Mouse (Mus musculus): ENCODE measurements around the gene Cnn3.

Gene Cnn3

GRCm38 (mm10) chr3:121448029-121448468 is 21.8 kb downstream of the Cnn3 start:
- in situ Hi-C loops (cut with MboI, MseI): loop anchor here (25.0 kb wide), 1 partner anchor 1661 kb away; the partner anchor contains the start of gene Ptbp2

- in situ Hi-C loops (cut with MboI, MseI): loop anchor here (25.0 kb wide), 1 partner anchor 1661 kb away; the partner anchor contains the start of gene Ptbp2
Observed at GRCm38 (mm10) chr3:121448606-121449005, 22.3 kb downstream of the Cnn3 start.

GRCm38 (mm10) chr3:121449527-121449926 is 23.2 kb downstream of the Cnn3 start:
- in situ Hi-C loops (cut with MboI, MseI): loop anchor here (25.0 kb wide), 1 partner anchor 1662 kb away; the partner anchor contains the start of gene Ptbp2

- in situ Hi-C loops (cut with MboI, MseI): no loop called here
Observed at GRCm38 (mm10) chr3:121451404-121451803, 25.1 kb downstream of the Cnn3 start.

GRCm38 (mm10) chr3:121458545-121459492 is 32.5 kb downstream of the Cnn3 start:
- in situ Hi-C loops (cut with MboI, MseI): no loop called here

GRCm38 (mm10) chr3:121460473-121461193 is 34.3 kb downstream of the Cnn3 start:
- in situ Hi-C loops (cut with MboI, MseI): no loop called here

GRCm38 (mm10) chr3:121461477-121461876 is 35.2 kb downstream of the Cnn3 start:
- in situ Hi-C loops (cut with MboI, MseI): no loop called here

GRCm38 (mm10) chr3:121462782-121463181 is 36.5 kb downstream of the Cnn3 start:
- in situ Hi-C loops (cut with MboI, MseI): no loop called here

GRCm38 (mm10) chr3:121464733-121465305 is 38.5 kb downstream of the Cnn3 start:
- in situ Hi-C loops (cut with MboI, MseI): no loop called here

- in situ Hi-C loops (cut with MboI, MseI): no loop called here
Observed at GRCm38 (mm10) chr3:121465795-121466194, 39.5 kb downstream of the Cnn3 start.

GRCm38 (mm10) chr3:121467094-121467552 is 40.8 kb downstream of the Cnn3 start:
- in situ Hi-C loops (cut with MboI, MseI): no loop called here

GRCm38 (mm10) chr3:121468136-121468535 is 41.8 kb downstream of the Cnn3 start:
- in situ Hi-C loops (cut with MboI, MseI): no loop called here

GRCm38 (mm10) chr3:121469185-121469975 is 43.1 kb downstream of the Cnn3 start:
- in situ Hi-C loops (cut with MboI, MseI): no loop called here

GRCm38 (mm10) chr3:121471703-121472102 is 45.4 kb downstream of the Cnn3 start:
- in situ Hi-C loops (cut with MboI, MseI): no loop called here

GRCm38 (mm10) chr3:121474738-121475137 is 48.4 kb downstream of the Cnn3 start:
- in situ Hi-C loops (cut with MboI, MseI): no loop called here

- in situ Hi-C loops (cut with MboI, MseI): no loop called here
Observed at GRCm38 (mm10) chr3:121480030-121480960, 54.0 kb downstream of the Cnn3 start.

GRCm38 (mm10) chr3:121480961-121481436 is 54.7 kb downstream of the Cnn3 start:
- in situ Hi-C loops (cut with MboI, MseI): no loop called here

GRCm38 (mm10) chr3:121481564-121481963 is 55.3 kb downstream of the Cnn3 start:
- in situ Hi-C loops (cut with MboI, MseI): no loop called here

- in situ Hi-C loops (cut with MboI, MseI): no loop called here
Observed at GRCm38 (mm10) chr3:121483266-121484161, 57.2 kb downstream of the Cnn3 start.

Measured in T-helper 2 cell (primary cell).